Mouse (Mus musculus) midbrain, embryonic 11.5 days (tissue): ENCODE measurements around the gene Bmpr1a. TPM values are rescaled to one million over a fixed set of nuclear protein-coding genes. Genes with fewer than 3 reads are reported as not detected.
A peak's percentile ranks its signal among the peaks of the same experiment; 100 is the strongest.

Experiments
- ATAC-seq: fragments of 200-750 bp; cut with Nextera tagmentation; 2 replicates; pipeline ENCODE4 v1.8.0; 2017; ENCODE audit warnings: moderate TSS enrichment, moderate library complexity; ENCODE audit not compliant: low FRiP score
- DNase-seq: peaks from one replicate; pipeline ENCODE4 v3.0.0; 2015; ENCODE audit warnings: low spot score; ENCODE audit errors: missing footprints
- H3K27ac ChIP-seq: fragments of 300-500 bp; sonication (generic); 2 replicates; pipeline ENCODE4 v1.5.1; 2014; ENCODE audit warnings: low read depth, low read length
- H3K27me3 ChIP-seq: fragments of 300-500 bp; sonication (generic); 2 replicates; pipeline ENCODE4 v1.6.1; 2014; ENCODE audit warnings: mild to moderate bottlenecking, low read length, moderate library complexity, mixed read lengths; ENCODE audit not compliant: control insufficient read depth, insufficient read depth
- H3K36me3 ChIP-seq: fragments of 300-500 bp; sonication (generic); 2 replicates; pipeline ENCODE4 v1.6.1; 2014; ENCODE audit warnings: mild to moderate bottlenecking, low read length, moderate library complexity, mixed read lengths; ENCODE audit not compliant: control insufficient read depth, insufficient read depth
- H3K4me1 ChIP-seq: fragments of 300-500 bp; sonication (generic); 2 replicates; pipeline ENCODE4 v1.6.1; 2014; ENCODE audit warnings: low read length; ENCODE audit not compliant: control insufficient read depth, insufficient read depth
- H3K4me2 ChIP-seq: fragments of 300-500 bp; sonication (generic); 2 replicates; pipeline ENCODE4 v1.6.1; 2014; ENCODE audit warnings: mild to moderate bottlenecking, moderate library complexity
- H3K4me3 ChIP-seq: fragments of 300-500 bp; sonication (generic); 2 replicates; pipeline ENCODE4 v1.5.1; 2014; ENCODE audit warnings: low read depth, low read length
- H3K9ac ChIP-seq: fragments of 300-500 bp; sonication (generic); 2 replicates; pipeline ENCODE4 v1.6.1; 2014; ENCODE audit warnings: low read length
- H3K9me3 ChIP-seq: fragments of 300-500 bp; sonication (generic); 2 replicates; pipeline ENCODE4 v1.6.1; 2016; ENCODE audit warnings: low read length; ENCODE audit not compliant: control insufficient read depth
- whole genome bisulfite sequencing: fragments of 180-500 bp; shearing (Covaris S2); extraction: QIAGEN DNeasy Blood & Tissue Kit; methylation state at CpG from one replicate; pipeline ENCODE4 v1.1.7; 2014; 5-methylcytosine and 5-hydroxymethylcytosine counted together
- polyA plus RNA-seq: library from polyadenylated mRNA; unstranded; fragments of >200 nt; fragmentation: Nextera tagmentation; extraction: Ambion mirVana; gene quantifications from 2 replicates; pipeline ENCODE4 v1.2.1, GENCODE M21; 2014

The Bmpr1a gene
- polyA plus RNA-seq = 44.4 and 49.8 TPM in 2 replicates

- DNase-seq = no peak
- H3K4me2 ChIP-seq = peak within 1 kb of the TSS; percentile 71
- H3K4me3 ChIP-seq = peak within 1 kb of the TSS; percentile 91
- peaks cover 21% of the 10 kb centered on the region for H3K4me1 ChIP-seq
- peak within 1 kb of the TSS; percentile 89 for H3K27ac ChIP-seq
- H3K9me3 ChIP-seq = no peaks in the 10 kb centered on the region
- no peaks in the 10 kb centered on the region for H3K27me3 ChIP-seq
- peak within 1 kb of the TSS; percentile 99 for H3K9ac ChIP-seq
- no peaks in the 10 kb centered on the region for H3K36me3 ChIP-seq
- WGBS = 8% methylated on average over 15 of the region's 15 CpGs
- no peak for ATAC-seq
Observed at GRCm38 (mm10) chr14:34503325-34503647, at the start of gene Bmpr1a. Bmpr1a (minus strand) TSS chr14:34503341.

- H3K27me3 ChIP-seq = no peaks in the 10 kb centered on the region
Observed at GRCm38 (mm10) chr14:34552226-34552625, 49.1 kb upstream of the Bmpr1a start.

GRCm38 (mm10) chr14:34549004-34549671 lies 46.0 kb upstream of the Bmpr1a start:
- Histone ChIP-seq H3K27ac (0 out of 2 replicates have a peak overlapping the region, but pooled peaks have one; percentile 6), H3K4me3 (peak overlapping the region; percentile 69), H3K4me2 (peak overlapping the region; percentile 79), H3K9ac (peak overlapping the region; percentile 73), H3K36me3 (no peaks in the 10 kb centered on the region), H3K27me3 (no peaks in the 10 kb centered on the region), H3K9me3 (no peaks in the 10 kb centered on the region), H3K4me1 (no peaks in the 10 kb centered on the region)
- DNase-seq (peak; percentile 99), ATAC-seq (peak; percentile 96)
- WGBS = under 1% methylated on average over 53 of the region's 55 CpGs

More at GRCm38 (mm10) chr14:34552226-34552625, 49.1 kb upstream of the Bmpr1a start:
- Histone ChIP-seq H3K4me3 (no peak overlapping the region), H3K36me3 (no peaks in the 10 kb centered on the region), H3K9ac (no peak overlapping the region), H3K4me2 (no peak overlapping the region), H3K27ac (no peak overlapping the region), H3K9me3 (no peaks in the 10 kb centered on the region), H3K4me1 (no peaks in the 10 kb centered on the region)
- ATAC-seq = no peak
- DNase-seq = no peak
- WGBS = 84% methylated on average over 5 of the region's 5 CpGs

GRCm38 (mm10) chr14:34548391-34549001 lies 45.4 kb upstream of the Bmpr1a start:
- Histone ChIP-seq H3K9me3 (no peaks in the 10 kb centered on the region), H3K36me3 (no peaks in the 10 kb centered on the region), H3K4me3 (peak overlapping the region; percentile 69), H3K9ac (peak overlapping the region; percentile 73), H3K4me1 (no peaks in the 10 kb centered on the region), H3K27ac (no peak overlapping the region), H3K4me2 (peak overlapping the region; percentile 79), H3K27me3 (no peaks in the 10 kb centered on the region)
- DNase-seq = peak; percentile 97
- WGBS = under 1% methylated on average over 27 of the region's 27 CpGs
- peak; percentile 69 for ATAC-seq

- no peak for DNase-seq
- Histone ChIP-seq H3K9ac (no peak overlapping the region), H3K36me3 (no peaks in the 10 kb centered on the region), H3K4me2 (no peak overlapping the region), H3K4me1 (no peaks in the 10 kb centered on the region), H3K27ac (no peak overlapping the region), H3K27me3 (no peaks in the 10 kb centered on the region), H3K4me3 (no peak overlapping the region), H3K9me3 (no peaks in the 10 kb centered on the region)
- no peak for ATAC-seq
- 74% methylated on average over 2 of the region's 2 CpGs for WGBS
Observed at GRCm38 (mm10) chr14:34544545-34544944, 41.4 kb upstream of the Bmpr1a start.

GRCm38 (mm10) chr14:34544001-34544400 lies 40.9 kb upstream of the Bmpr1a start:
- 85% methylated on average over 6 of the region's 6 CpGs for WGBS
- H3K27ac ChIP-seq = no peak overlapping the region
- DNase-seq = no peak
- H3K4me1 ChIP-seq = no peaks in the 10 kb centered on the region
- no peaks in the 10 kb centered on the region for H3K36me3 ChIP-seq
- no peaks in the 10 kb centered on the region for H3K27me3 ChIP-seq
- H3K9ac ChIP-seq = no peak overlapping the region
- ATAC-seq = no peak
- no peak overlapping the region for H3K4me2 ChIP-seq
- H3K4me3 ChIP-seq = no peak overlapping the region
- H3K9me3 ChIP-seq = no peaks in the 10 kb centered on the region

- 70% methylated on average over 6 of the region's 6 CpGs for WGBS
- Histone ChIP-seq H3K9me3 (no peaks in the 10 kb centered on the region), H3K36me3 (no peaks in the 10 kb centered on the region), H3K27me3 (no peaks in the 10 kb centered on the region), H3K4me3 (no peak overlapping the region), H3K4me2 (no peak overlapping the region), H3K27ac (no peak overlapping the region), H3K4me1 (no peaks in the 10 kb centered on the region), H3K9ac (no peak overlapping the region)
- DNase-seq = no peak
- no peak for ATAC-seq
Observed at GRCm38 (mm10) chr14:34543596-34543995, 40.5 kb upstream of the Bmpr1a start.

- Histone ChIP-seq H3K36me3 (no peaks in the 10 kb centered on the region), H3K4me2 (no peak overlapping the region), H3K9me3 (no peaks in the 10 kb centered on the region), H3K4me3 (no peak overlapping the region), H3K4me1 (no peaks in the 10 kb centered on the region), H3K27ac (no peak overlapping the region), H3K9ac (no peak overlapping the region), H3K27me3 (no peaks in the 10 kb centered on the region)
- 82% methylated on average over 5 of the region's 5 CpGs for WGBS
- no peak for ATAC-seq
- DNase-seq = no peak
Observed at GRCm38 (mm10) chr14:34541896-34542295, 38.8 kb upstream of the Bmpr1a start.

- H3K36me3 ChIP-seq = no peaks in the 10 kb centered on the region
- H3K27me3 ChIP-seq = no peaks in the 10 kb centered on the region
- H3K27ac ChIP-seq = no peak overlapping the region
- no peaks in the 10 kb centered on the region for H3K4me1 ChIP-seq
- no peak overlapping the region for H3K4me3 ChIP-seq
- H3K9ac ChIP-seq = peak overlapping the region; percentile 40
- 10% methylated on average over 17 of the region's 17 CpGs for WGBS
- DNase-seq (peak; percentile 85), ATAC-seq (peak; percentile 46; the same call in 1 of the 2 replicates)
- no peaks in the 10 kb centered on the region for H3K9me3 ChIP-seq
- H3K4me2 ChIP-seq = no peak overlapping the region
Observed at GRCm38 (mm10) chr14:34540685-34541162, 37.6 kb upstream of the Bmpr1a start.
